Mouse (Mus musculus): ENCODE measurements around the gene Syt5. TPM values are rescaled to one million over a fixed set of nuclear protein-coding genes. Genes with fewer than 3 reads are reported as not detected.

Syt5 gene
- polyA plus RNA-seq, 1 experiment from 2014 or later: 6.7 TPM

Small RNA genes within 50 kb of the gene (microRNA-seq; reads per million reads assigned to microRNA genes)
- not detected for gene Gm23577

Other genes with a start within 250 kb of the Syt5 start
- not detected in 2 replicates for gene Ncr1, start 209.8 kb downstream of the Syt5 start, polyA plus RNA-seq (2016; fragmentation: Nextera tagmentation; extraction: Ambion mirVana)
- gene Gp6, start 149.8 kb downstream of the Syt5 start, polyA plus RNA-seq (2016; fragmentation: Nextera tagmentation; extraction: Ambion mirVana): 0.51 and 0.65 TPM in 2 replicates
- gene Rdh13, start 101.9 kb downstream of the Syt5 start, polyA plus RNA-seq (2016; fragmentation: Nextera tagmentation; extraction: Ambion mirVana): 34.6 and 36.3 TPM in 2 replicates
- gene Eps8l1, start 86.9 kb downstream of the Syt5 start, polyA plus RNA-seq (2016; fragmentation: Nextera tagmentation; extraction: Ambion mirVana): 1.3 and 2.4 TPM in 2 replicates
- gene Ppp1r12c, start 45.9 kb downstream of the Syt5 start, polyA plus RNA-seq (2016; fragmentation: Nextera tagmentation; extraction: Ambion mirVana): 34.2 and 34.8 TPM in 2 replicates
- 4.3 and 4.5 TPM in 2 replicates for gene Tnnt1, start 31.2 kb downstream of the Syt5 start, polyA plus RNA-seq (2016; fragmentation: Nextera tagmentation; extraction: Ambion mirVana)
- 1.8 and 1.9 TPM in 2 replicates for gene Tnni3, start 23.3 kb downstream of the Syt5 start, polyA plus RNA-seq (2016; fragmentation: Nextera tagmentation; extraction: Ambion mirVana)
- gene Dnaaf3, start 15.1 kb downstream of the Syt5 start, polyA plus RNA-seq (2016; fragmentation: Nextera tagmentation; extraction: Ambion mirVana): 2.7 and 3.2 TPM in 2 replicates
- gene Ptprh, start 56.5 kb upstream of the Syt5 start, polyA plus RNA-seq (2016; fragmentation: Nextera tagmentation; extraction: Ambion mirVana): 0.06 TPM in 1 of 2 replicates, not detected in the other
- gene Tmem86b, start 83.9 kb upstream of the Syt5 start, polyA plus RNA-seq (2016; fragmentation: Nextera tagmentation; extraction: Ambion mirVana): 1.6 and 2.1 TPM in 2 replicates
- 8.0 and 9.2 TPM in 2 replicates for gene Ppp6r1, start 111.5 kb upstream of the Syt5 start, polyA plus RNA-seq (2016; fragmentation: Nextera tagmentation; extraction: Ambion mirVana)
- gene Hspbp1, start 137.5 kb upstream of the Syt5 start, polyA plus RNA-seq (2016; fragmentation: Nextera tagmentation; extraction: Ambion mirVana): 135 and 137 TPM in 2 replicates
- 2.2 TPM in 2 replicates for gene Brsk1, start 143.1 kb upstream of the Syt5 start, polyA plus RNA-seq (2016; fragmentation: Nextera tagmentation; extraction: Ambion mirVana)
- 0.11 and 0.20 TPM in 2 replicates for gene Tmem150b, start 177.7 kb upstream of the Syt5 start, polyA plus RNA-seq (2016; fragmentation: Nextera tagmentation; extraction: Ambion mirVana)
- gene Kmt5c, start 192.6 kb upstream of the Syt5 start, polyA plus RNA-seq (2016; fragmentation: Nextera tagmentation; extraction: Ambion mirVana): 98.9 and 101 TPM in 2 replicates
- 40.4 and 44.2 TPM in 2 replicates for gene Cox6b2, start 205.6 kb upstream of the Syt5 start, polyA plus RNA-seq (2016; fragmentation: Nextera tagmentation; extraction: Ambion mirVana)
- gene Fam71e2, start 223.8 kb upstream of the Syt5 start, polyA plus RNA-seq (2016; fragmentation: Nextera tagmentation; extraction: Ambion mirVana): not detected in 2 replicates
- gene Il11, start 235.3 kb upstream of the Syt5 start, polyA plus RNA-seq (2016; fragmentation: Nextera tagmentation; extraction: Ambion mirVana): not detected in 2 replicates
- 0.34 TPM in 1 of 2 replicates, not detected in the other for gene Tmem190, start 235.4 kb upstream of the Syt5 start, polyA plus RNA-seq (2016; fragmentation: Nextera tagmentation; extraction: Ambion mirVana)
- 3.9 and 4.4 TPM in 2 replicates for gene Tmem238, start 242.1 kb upstream of the Syt5 start, polyA plus RNA-seq (2016; fragmentation: Nextera tagmentation; extraction: Ambion mirVana)
- gene Rpl28, start 245.3 kb upstream of the Syt5 start, polyA plus RNA-seq (2016; fragmentation: Nextera tagmentation; extraction: Ambion mirVana): 374 and 397 TPM in 2 replicates

All from forebrain, embryonic 10.5 days (tissue).